Mouse (Mus musculus): Measurements from ENCODE around the gene Zbtb43. TPM values are rescaled to one million over a fixed set of nuclear protein-coding genes. Genes with fewer than 3 reads are reported as not detected.
A peak's percentile ranks its signal among the peaks of the same experiment; 100 is the strongest.

The Zbtb43 gene
- polyA plus RNA-seq, 1 experiment from 2014 or later, result 17.2 TPM

- peaks cover 19% of the 10 kb centered on the region; the same call in 1 of the 2 replicates for H3K36me3 ChIP-seq (ENCODE audit: insufficient read depth)
- WGBS, result 4% methylated on average over 13 of the region's 13 CpGs
- ATAC-seq (ENCODE audit: insufficient read depth) (no peak), DNase-seq (peak; percentile 60)
- H3K9ac ChIP-seq, result peak overlapping the region; percentile 92
- H3K27ac ChIP-seq (ENCODE audit: low read depth), result peak overlapping the region; percentile 76
- peak overlapping the region; percentile 90 for H3K4me2 ChIP-seq
- H3K9me3 ChIP-seq (ENCODE audit: low read depth, low read length), result no peaks in the 10 kb centered on the region
- no peak for TF ChIP-seq CTCF (IDR thresholded peaks at IDR 0.05; ENCODE audit: low read depth)
- peak overlapping the region; percentile 98 for H3K4me3 ChIP-seq (ENCODE audit: low read depth, low read length)
- 0 out of 2 replicates have a peak, but pooled peaks cover 4% of the 10 kb centered on the region for H3K4me1 ChIP-seq (ENCODE audit: insufficient read depth)
- H3K27me3 ChIP-seq (ENCODE audit: insufficient read depth, low read length), result no peaks in the 10 kb centered on the region
Measured at GRCm38 (mm10) chr2:33430081-33430770, 38.1 kb downstream of the Zbtb43 start.

- Histone ChIP-seq H3K4me2 (peak overlapping the region; percentile 90), H3K27me3 (ENCODE audit: insufficient read depth, low read length) (no peaks in the 10 kb centered on the region), H3K27ac (ENCODE audit: low read depth) (0 out of 2 replicates have a peak overlapping the region, but pooled peaks have one; percentile 1), H3K36me3 (ENCODE audit: insufficient read depth) (peaks cover 19% of the 10 kb centered on the region; the same call in 1 of the 2 replicates), H3K9ac (peak overlapping the region; percentile 92), H3K4me1 (ENCODE audit: insufficient read depth) (0 out of 2 replicates have a peak, but pooled peaks cover 4% of the 10 kb centered on the region), H3K9me3 (ENCODE audit: low read depth, low read length) (no peaks in the 10 kb centered on the region), H3K4me3 (ENCODE audit: low read depth, low read length) (peak overlapping the region; percentile 98)
- ATAC-seq (ENCODE audit: insufficient read depth) (no peak), DNase-seq (peak; percentile 49)
- 38% methylated on average over 6 of the region's 6 CpGs for WGBS
- no peak for TF ChIP-seq CTCF (IDR thresholded peaks at IDR 0.05; ENCODE audit: low read depth)
Measured at GRCm38 (mm10) chr2:33429339-33429738, 39.0 kb downstream of the Zbtb43 start.

DNA sequence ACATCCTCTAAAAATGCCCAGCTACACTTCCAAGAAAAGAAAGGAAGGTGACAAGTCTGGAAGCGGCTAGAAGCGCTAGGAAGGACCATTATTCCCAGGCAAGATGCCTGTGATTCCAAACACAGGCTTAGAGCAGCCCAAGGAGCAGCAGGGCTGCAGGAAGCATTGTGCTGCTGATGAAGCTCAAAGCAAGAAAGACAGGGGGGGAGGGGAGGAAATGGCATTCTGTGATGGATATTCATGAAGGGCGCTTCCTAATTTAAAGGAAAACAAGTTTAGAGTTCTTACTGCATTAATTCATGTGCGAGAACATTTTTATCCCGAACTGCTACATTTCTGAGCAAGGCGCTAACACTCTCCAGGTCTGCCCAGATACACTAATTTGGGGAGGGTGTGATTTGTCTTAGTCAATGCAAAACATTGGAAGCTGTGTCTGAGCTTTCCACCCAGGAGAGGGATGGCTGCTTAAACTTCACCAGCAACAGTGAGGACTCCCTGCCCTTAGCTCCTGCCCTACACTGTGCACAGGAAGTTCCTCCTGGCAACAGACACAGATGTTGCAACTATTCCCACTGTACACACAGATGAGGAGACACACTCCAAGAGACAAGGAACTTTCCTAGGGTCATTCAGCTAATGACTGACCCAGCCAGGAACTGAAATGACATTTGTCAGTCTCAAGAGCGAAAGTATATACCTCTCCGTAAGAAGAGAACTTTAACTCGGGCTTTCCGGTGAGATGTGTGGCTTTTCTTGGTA, 41.5 kb downstream of the Zbtb43 start:
- TF ChIP-seq CTCF (IDR thresholded peaks at IDR 0.05; ENCODE audit: low read depth), result no peak
- H3K9ac ChIP-seq, result no peak overlapping the region
- H3K4me3 ChIP-seq (ENCODE audit: low read depth, low read length), result no peak overlapping the region
- 0 out of 2 replicates have a peak, but pooled peaks cover 4% of the 10 kb centered on the region for H3K4me1 ChIP-seq (ENCODE audit: insufficient read depth)
- H3K9me3 ChIP-seq (ENCODE audit: low read depth, low read length), result no peaks in the 10 kb centered on the region
- no peak for ATAC-seq (ENCODE audit: insufficient read depth)
- no peak for DNase-seq
- H3K36me3 ChIP-seq (ENCODE audit: insufficient read depth), result peaks cover 33% of the 10 kb centered on the region; the same call in 1 of the 2 replicates
- H3K27ac ChIP-seq (ENCODE audit: low read depth), result no peak overlapping the region
- no peaks in the 10 kb centered on the region for H3K27me3 ChIP-seq (ENCODE audit: insufficient read depth, low read length)
- H3K4me2 ChIP-seq, result no peak overlapping the region
- 82% methylated on average over 10 of the region's 10 CpGs for WGBS

DNA sequence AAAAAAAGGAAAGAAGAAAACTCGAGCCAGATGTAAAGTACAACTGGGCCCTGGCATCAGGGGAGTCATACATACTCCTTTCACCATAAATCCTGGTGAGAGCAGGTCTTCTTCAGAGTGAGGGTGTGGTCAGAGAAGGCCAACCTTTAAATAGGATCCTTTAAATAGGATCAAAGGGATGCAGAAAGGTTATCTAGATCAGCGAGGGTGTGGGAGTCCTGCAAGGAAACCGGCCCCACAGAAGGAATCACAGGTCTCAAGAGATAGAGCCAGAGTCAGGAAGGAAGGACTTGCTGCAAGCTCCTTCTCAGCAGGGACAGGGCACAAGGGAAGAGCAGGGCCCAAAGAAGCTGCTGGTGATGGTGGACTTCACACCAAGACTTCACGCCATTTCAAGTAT, 50.9 kb downstream of the Zbtb43 start:
- H3K27ac ChIP-seq (ENCODE audit: low read depth), result no peak overlapping the region
- H3K4me3 ChIP-seq (ENCODE audit: low read depth, low read length), result no peak overlapping the region
- no peak overlapping the region for H3K9ac ChIP-seq
- H3K36me3 ChIP-seq (ENCODE audit: insufficient read depth), result peaks cover 29% of the 10 kb centered on the region; the same call in 1 of the 2 replicates
- no peak for DNase-seq
- no peak for ATAC-seq (ENCODE audit: insufficient read depth)
- no peaks in the 10 kb centered on the region for H3K9me3 ChIP-seq (ENCODE audit: low read depth, low read length)
- no peaks in the 10 kb centered on the region for H3K27me3 ChIP-seq (ENCODE audit: insufficient read depth, low read length)
- no peaks in the 10 kb centered on the region; the same call in 1 of the 2 replicates for H3K4me1 ChIP-seq (ENCODE audit: insufficient read depth)
- H3K4me2 ChIP-seq, result no peak overlapping the region
- no peak for TF ChIP-seq CTCF (IDR thresholded peaks at IDR 0.05; ENCODE audit: low read depth)
- 66% methylated on average over 4 of the region's 4 CpGs for WGBS

DNA sequence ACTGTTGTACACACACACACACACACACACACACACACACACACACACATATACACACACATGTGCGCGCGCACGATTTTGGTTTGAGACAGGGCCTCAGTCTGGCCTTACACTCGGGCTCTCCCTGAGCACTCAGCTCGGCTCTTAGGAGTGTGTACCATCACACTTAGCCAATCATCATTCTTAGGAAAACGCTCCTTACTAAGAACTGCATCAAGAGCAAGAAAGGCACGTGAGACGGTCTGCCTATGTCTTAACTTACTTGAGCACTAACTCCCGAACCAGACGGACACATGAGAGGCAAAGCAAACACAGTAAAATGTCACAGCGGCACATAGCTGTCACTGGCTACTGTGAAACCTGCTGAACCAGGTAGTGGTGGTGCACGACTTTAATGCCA, 54.3 kb downstream of the Zbtb43 start:
- no peak overlapping the region for H3K4me3 ChIP-seq (ENCODE audit: low read depth, low read length)
- no peaks in the 10 kb centered on the region for H3K9me3 ChIP-seq (ENCODE audit: low read depth, low read length)
- H3K4me2 ChIP-seq, result no peak overlapping the region
- ATAC-seq (ENCODE audit: insufficient read depth), result no peak; the same call in 1 of the 2 replicates
- no peak for TF ChIP-seq CTCF (IDR thresholded peaks at IDR 0.05; ENCODE audit: low read depth)
- H3K27ac ChIP-seq (ENCODE audit: low read depth), result no peak overlapping the region
- no peak overlapping the region for H3K9ac ChIP-seq
- H3K27me3 ChIP-seq (ENCODE audit: insufficient read depth, low read length), result no peaks in the 10 kb centered on the region
- H3K4me1 ChIP-seq (ENCODE audit: insufficient read depth), result no peaks in the 10 kb centered on the region; the same call in 1 of the 2 replicates
- 69% methylated on average over 13 of the region's 13 CpGs for WGBS
- peaks cover 46% of the 10 kb centered on the region for H3K36me3 ChIP-seq (ENCODE audit: insufficient read depth)
- peak; percentile 23 for DNase-seq

DNA sequence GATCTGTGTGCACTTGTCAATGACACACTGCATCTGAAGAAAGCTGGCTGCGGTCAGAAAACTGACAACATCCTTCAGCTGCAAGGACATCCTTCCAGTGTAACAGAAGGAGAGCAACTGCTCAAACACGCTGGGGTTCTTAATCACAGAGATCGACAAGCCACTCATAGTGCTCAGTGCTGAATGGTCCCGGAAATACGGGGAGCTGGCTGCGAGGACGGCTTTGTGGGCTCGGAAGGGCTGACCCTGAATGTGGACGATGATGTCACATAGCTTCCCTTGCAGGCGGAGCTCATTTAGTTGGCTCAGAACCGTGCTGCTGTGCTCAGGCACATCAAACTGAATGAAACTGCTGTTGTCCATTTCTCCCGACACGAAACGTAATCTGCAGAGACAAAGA, 56.2 kb downstream of the Zbtb43 start:
- Histone ChIP-seq H3K9me3 (ENCODE audit: low read depth, low read length) (no peaks in the 10 kb centered on the region), H3K9ac (no peak overlapping the region), H3K4me3 (ENCODE audit: low read depth, low read length) (no peak overlapping the region), H3K4me2 (no peak overlapping the region), H3K36me3 (ENCODE audit: insufficient read depth) (peaks cover 51% of the 10 kb centered on the region), H3K4me1 (ENCODE audit: insufficient read depth) (no peaks in the 10 kb centered on the region; the same call in 1 of the 2 replicates), H3K27me3 (ENCODE audit: insufficient read depth, low read length) (no peaks in the 10 kb centered on the region), H3K27ac (ENCODE audit: low read depth) (no peak overlapping the region)
- no peak for ATAC-seq (ENCODE audit: insufficient read depth)
- TF ChIP-seq CTCF (IDR thresholded peaks at IDR 0.05; ENCODE audit: low read depth), result no peak
- 78% methylated on average over 14 of the region's 14 CpGs for WGBS
- no peak for DNase-seq

DNA sequence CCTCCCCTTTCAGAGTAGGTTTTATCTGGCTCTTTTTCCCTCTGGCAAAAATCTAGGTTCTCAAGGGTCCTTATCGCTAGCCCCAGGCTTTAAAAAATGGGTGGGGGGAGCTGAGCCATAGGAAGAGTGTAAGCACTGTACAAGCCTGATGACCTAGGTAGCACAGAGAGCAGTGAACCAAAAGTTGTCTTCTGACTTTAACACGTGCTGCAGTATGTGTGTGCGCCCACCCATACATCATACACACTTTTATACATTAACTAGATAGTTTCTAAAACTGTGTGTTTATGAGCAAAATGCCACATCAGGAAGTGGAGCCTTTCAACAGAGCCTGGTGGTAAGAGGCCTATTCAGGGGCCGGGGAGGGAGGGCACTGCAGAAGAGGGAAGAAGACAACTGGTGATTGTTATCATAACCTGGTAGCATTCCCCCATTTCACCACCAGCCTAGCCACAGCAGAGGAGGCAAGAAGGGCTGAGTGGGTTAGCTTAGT, 64.8 kb downstream of the Zbtb43 start:
- Histone ChIP-seq H3K4me1 (ENCODE audit: insufficient read depth) (no peaks in the 10 kb centered on the region), H3K9me3 (ENCODE audit: low read depth, low read length) (no peaks in the 10 kb centered on the region), H3K27ac (ENCODE audit: low read depth) (no peak overlapping the region), H3K9ac (no peak overlapping the region), H3K36me3 (ENCODE audit: insufficient read depth) (0 out of 2 replicates have a peak, but pooled peaks cover 10% of the 10 kb centered on the region), H3K27me3 (ENCODE audit: insufficient read depth, low read length) (no peaks in the 10 kb centered on the region), H3K4me3 (ENCODE audit: low read depth, low read length) (no peak overlapping the region), H3K4me2 (no peak overlapping the region)
- no peak for TF ChIP-seq CTCF (IDR thresholded peaks at IDR 0.05; ENCODE audit: low read depth)
- 68% methylated on average over 4 of the region's 4 CpGs for WGBS
- ATAC-seq (ENCODE audit: insufficient read depth), result no peak
- DNase-seq, result no peak

Measured in lung, embryonic 14.5 days (tissue).